Mouse (Mus musculus): ENCODE data around the gene Gm6525.

GRCm38 (mm10) chr3:84218498-84218897, 44.6 kb downstream of the Gm6525 start:
- TF ChIP-seq CTCF (IDR thresholded peaks at IDR 0.05; ENCODE audit: borderline replicate concordance, control insufficient read depth, extremely low read depth, insufficient read depth, low read length, poor library complexity) (no peak), POLR2A (IDR thresholded peaks at IDR 0.05; ENCODE audit: control insufficient read depth, extremely low read depth, insufficient read depth, low read length, poor library complexity) (no peak)

Measured in thymus, adult 2 months (tissue).